Mouse (Mus musculus): ENCODE results near the gene Nelfb.

- TF ChIP-seq POLR2A (IDR thresholded peaks at IDR 0.05; ENCODE audit: extremely low read depth, insufficient read depth, low read length) (no peak), CTCF (IDR thresholded peaks at IDR 0.05; ENCODE audit: low read depth, low read length) (no peak)
Observed at GRCm38 (mm10) chr2:25234050-25234449, 22.8 kb upstream of the Nelfb start, which contains the start of gene Slc34a3.

Data from liver, adult 2 months (tissue).